Mouse (Mus musculus): ENCODE measurements around the gene Gm43064.

DNA sequence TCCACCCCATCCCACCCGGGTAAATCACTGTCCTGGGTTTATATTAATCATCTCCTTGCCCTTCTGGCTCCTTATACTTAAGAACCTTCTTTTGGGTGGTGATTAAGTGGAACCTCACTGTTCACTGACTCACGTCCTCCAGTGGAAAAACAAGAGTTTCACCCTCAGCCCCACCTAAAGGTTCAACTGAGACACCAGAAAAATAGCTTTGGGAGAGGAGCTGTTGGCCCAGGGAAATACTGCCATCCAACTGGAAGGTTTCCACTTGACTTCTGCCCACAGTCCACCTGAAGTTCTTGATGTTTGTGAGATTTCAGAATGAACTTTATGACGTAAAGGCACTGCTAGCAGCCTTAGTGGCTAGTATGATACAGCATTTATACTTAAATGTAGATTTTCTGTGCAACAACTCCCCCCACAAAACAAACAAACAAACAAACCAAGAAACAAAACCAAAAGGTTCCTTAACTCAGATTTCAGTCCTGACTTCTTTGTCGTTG lies 53.4 kb downstream of the Gm43064 start:
- no peak for TF ChIP-seq GATA1 (IDR thresholded peaks at IDR 0.05; ENCODE audit: low read length)
- TF ChIP-seq TAL1 (IDR thresholded peaks at IDR 0.05; ENCODE audit: low read length) = no peak

Measured in erythroblast, embryonic 14.5 days (primary cell).